7 mouse cellular contexts compared by ENCODE assay signal in genomic region chr9:71591938-71592548, GRCm38 (mm10). TPM values are rescaled to one million over a fixed set of nuclear protein-coding genes. Genes with fewer than 3 reads are reported as not detected.
DNase-seq lines count a peak whose midpoint lies in the region; ATAC-seq and TF ChIP-seq lines count a peak whose summit lies in the region.

Gene Myzap (minus strand): TSS chr9:71592360.

- peak within 1 kb of the TSS; percentile 71 for H3K4me3 ChIP-seq in embryonic facial prominence, embryonic 10.5 days
- H3K4me3 ChIP-seq in intestine, postnatal 0 days (ENCODE audit: low read depth, low read length) = peak within 1 kb of the TSS; percentile 56
- peak within 1 kb of the TSS; percentile 64 for H3K4me3 ChIP-seq in limb, embryonic 12.5 days (replicated peaks)
- peak within 1 kb of the TSS; percentile 61 for H3K4me3 ChIP-seq in midbrain, embryonic 15.5 days
- peak within 1 kb of the TSS; percentile 64 for H3K4me3 ChIP-seq in spleen, adult 2 months (ENCODE audit: extremely low read depth, insufficient read depth, insufficient read length)

- peak; percentile 96 for DNase-seq in adrenal gland, postnatal 10 days
- peak; percentile 86 for DNase-seq in embryonic facial prominence, embryonic 10.5 days (ENCODE audit: low spot score)
- DNase-seq in gonadal fat pad, adult 2 months (ENCODE audit: low read depth) = no peak
- peak; percentile 50 to 89 for DNase-seq in spleen, adult 2 months (ENCODE audit: low read depth in 1 of 2, low spot score in 2 of 2)

- no peaks in the 10 kb centered on the region for H3K36me3 ChIP-seq in embryonic facial prominence, embryonic 10.5 days (replicated peaks)
- H3K36me3 ChIP-seq in intestine, postnatal 0 days (ENCODE audit: control insufficient read depth, insufficient read depth) = no peaks in the 10 kb centered on the region
- no peaks in the 10 kb centered on the region for H3K36me3 ChIP-seq in limb, embryonic 12.5 days
- no peaks in the 10 kb centered on the region for H3K36me3 ChIP-seq in midbrain, embryonic 15.5 days (replicated peaks)
- H3K36me3 ChIP-seq in spleen, adult 2 months (ENCODE audit: control insufficient read depth, insufficient read depth, low read length) = no peaks in the 10 kb centered on the region

- no peak for TF ChIP-seq CTCF in intestine, postnatal 0 days (IDR thresholded peaks at IDR 0.05; ENCODE audit: low read depth)
- no peak for TF ChIP-seq CTCF in spleen, adult 2 months (IDR thresholded peaks at IDR 0.05; ENCODE audit: extremely low read depth, insufficient read depth, insufficient read length, insufficient replicate concordance)

- 1% methylated on average over 29 of the region's 29 CpGs for WGBS in embryonic facial prominence, embryonic 10.5 days
- WGBS in intestine, postnatal 0 days = 2% methylated on average over 29 of the region's 29 CpGs
- 3% methylated on average over 29 of the region's 29 CpGs for WGBS in limb, embryonic 12.5 days
- WGBS in midbrain, embryonic 15.5 days = 2% methylated on average over 29 of the region's 29 CpGs
- WGBS in spleen, adult 2 months = 4% methylated on average over 29 of the region's 29 CpGs

- peak within 1 kb of the TSS; percentile 66 for H3K27ac ChIP-seq in embryonic facial prominence, embryonic 10.5 days (replicated peaks)
- H3K27ac ChIP-seq in intestine, postnatal 0 days (ENCODE audit: low read depth, low read length) = peak within 1 kb of the TSS; percentile 70
- no peak within 1 kb of the TSS for H3K27ac ChIP-seq in limb, embryonic 12.5 days
- H3K27ac ChIP-seq in midbrain, embryonic 15.5 days = no peak within 1 kb of the TSS
- no peak within 1 kb of the TSS for H3K27ac ChIP-seq in spleen, adult 2 months (ENCODE audit: insufficient read depth, low read length)

- peak; percentile 87 for ATAC-seq in intestine, postnatal 0 days
- ATAC-seq in limb, embryonic 12.5 days (ENCODE audit: insufficient number of reproducible peaks, insufficient read depth, low FRiP score, low TSS enrichment, low read depth) = peak; percentile 92
- peak; percentile 83 for ATAC-seq in midbrain, embryonic 15.5 days (replicated peaks)

- H3K4me2 ChIP-seq in intestine, postnatal 0 days (replicated peaks; ENCODE audit: low read depth) = peak within 1 kb of the TSS; percentile 90
- H3K4me2 ChIP-seq in limb, embryonic 12.5 days = peak within 1 kb of the TSS; percentile 92
- peak within 1 kb of the TSS; percentile 92 for H3K4me2 ChIP-seq in midbrain, embryonic 15.5 days

- peaks cover 17% of the 10 kb centered on the region for H3K27me3 ChIP-seq in embryonic facial prominence, embryonic 10.5 days (replicated peaks; ENCODE audit: low read depth, poor library complexity, severe bottlenecking)
- H3K27me3 ChIP-seq in intestine, postnatal 0 days (replicated peaks; ENCODE audit: control insufficient read depth, insufficient read depth, low read length) = no peaks in the 10 kb centered on the region
- H3K27me3 ChIP-seq in limb, embryonic 12.5 days = peaks cover 25% of the 10 kb centered on the region
- no peaks in the 10 kb centered on the region; the same call in 1 of the 2 replicates for H3K27me3 ChIP-seq in midbrain, embryonic 15.5 days (replicated peaks)
- H3K27me3 ChIP-seq in spleen, adult 2 months (ENCODE audit: control insufficient read depth, insufficient read depth, low read length) = no peaks in the 10 kb centered on the region

- H3K9me3 ChIP-seq in embryonic facial prominence, embryonic 10.5 days = no peaks in the 10 kb centered on the region
- no peaks in the 10 kb centered on the region for H3K9me3 ChIP-seq in intestine, postnatal 0 days (ENCODE audit: control insufficient read depth)
- no peaks in the 10 kb centered on the region for H3K9me3 ChIP-seq in limb, embryonic 12.5 days
- no peaks in the 10 kb centered on the region for H3K9me3 ChIP-seq in midbrain, embryonic 15.5 days

- TF ChIP-seq POLR2A in spleen, adult 2 months (IDR thresholded peaks at IDR 0.05; ENCODE audit: low read depth, low read length) = no peak

- H3K4me1 ChIP-seq in embryonic facial prominence, embryonic 10.5 days = peaks cover 28% of the 10 kb centered on the region
- peaks cover 11% of the 10 kb centered on the region for H3K4me1 ChIP-seq in intestine, postnatal 0 days (replicated peaks; ENCODE audit: control insufficient read depth, insufficient read depth, low read length)
- H3K4me1 ChIP-seq in limb, embryonic 12.5 days (replicated peaks) = peaks cover 16% of the 10 kb centered on the region; the same call in 1 of the 2 replicates
- peaks cover 10% of the 10 kb centered on the region; the same call in 1 of the 2 replicates for H3K4me1 ChIP-seq in midbrain, embryonic 15.5 days
- peaks cover 16% of the 10 kb centered on the region; the same call in 1 of the 2 replicates for H3K4me1 ChIP-seq in spleen, adult 2 months (ENCODE audit: control insufficient read depth, insufficient read depth, insufficient read length)

- peak within 1 kb of the TSS; percentile 51; the same call in 1 of the 2 replicates for H3K9ac ChIP-seq in intestine, postnatal 0 days (ENCODE audit: low read depth, low read length)
- peak within 1 kb of the TSS; percentile 65 for H3K9ac ChIP-seq in limb, embryonic 12.5 days (replicated peaks)
- H3K9ac ChIP-seq in midbrain, embryonic 15.5 days = peak within 1 kb of the TSS; percentile 60

RNA-seq across cellular contexts. Expression of gene Myzap, which starts in this region (rescaled TPM):
- 10 to 100 TPM; 10.9 to 13.5 TPM for total RNA-seq in adrenal gland, postnatal 10 days (2021)
- 6.4 and 7.1 TPM in 2 replicates for polyA plus RNA-seq in embryonic facial prominence, embryonic 10.5 days (2016; fragmentation: Nextera tagmentation; extraction: Ambion mirVana)
- polyA plus RNA-seq in gonadal fat pad, adult 2 months (2012; rRNA removed) = 18.2 and 18.8 TPM in 2 replicates
- 9.7 and 12.0 TPM in 2 replicates for polyA plus RNA-seq in intestine, postnatal 0 days (2015; fragmentation: Nextera tagmentation; extraction: Ambion mirVana)
- polyA plus RNA-seq in limb, embryonic 12.5 days (2016; fragmentation: Nextera tagmentation; extraction: Ambion mirVana) = 10.0 and 10.8 TPM in 2 replicates
- polyA plus RNA-seq in midbrain, embryonic 15.5 days (2015; fragmentation: Nextera tagmentation; extraction: Ambion mirVana) = 2.1 and 3.1 TPM in 2 replicates
- polyA plus RNA-seq in spleen, adult 2 months (2012; rRNA removed) = 1.6 and 1.8 TPM in 2 replicates

Comparison
In these comparisons a context has a peak if more than half of its experiments do, and no peak if none do; other contexts are left out.
1. H3K27ac ChIP-seq: peak in embryonic facial prominence, embryonic 10.5 days (single experiment) and intestine, postnatal 0 days (single experiment); none in limb, embryonic 12.5 days (single experiment), midbrain, embryonic 15.5 days (single experiment) and spleen, adult 2 months (single experiment).
2. Peak in every context shown above with its lines, with median percentiles within 50 percentile points of each other: H3K4me3 ChIP-seq, ATAC-seq, H3K4me2 ChIP-seq and H3K9ac ChIP-seq.